Mouse (Mus musculus) E14TG2a.4 (cell line): ENCODE data around the gene Spic.

Source experiments
- H3K27me3 ChIP-seq: 2 replicates; pipeline ENCODE4 v1.6.1; 2014; ENCODE audit warnings: low read length, control low read depth; ENCODE audit not compliant: insufficient read depth
- H3K36me3 ChIP-seq: 2 replicates; pipeline ENCODE4 v1.6.1; 2014; ENCODE audit warnings: low read length, control low read depth; ENCODE audit not compliant: insufficient read depth
- H3K4me1 ChIP-seq: replicated peaks from 2 replicates; pipeline ENCODE4 v1.6.1; 2014; ENCODE audit warnings: low read depth, low read length, control low read depth
- H3K4me3 ChIP-seq: replicated peaks from 2 replicates; pipeline ENCODE4 v1.5.1; 2014; ENCODE audit warnings: mild to moderate bottlenecking, low read length
- H3K9me3 ChIP-seq: 2 replicates; pipeline ENCODE4 v1.6.1; 2014; ENCODE audit warnings: low read length, control low read depth
- CTCF ChIP-seq: conservative IDR thresholded peaks from 2 replicates; pipeline ENCODE4 v1.5.1; 2014; ENCODE audit warnings: low read length
- NANOG ChIP-seq: IDR thresholded peaks from 2 replicates; pipeline ENCODE4 v1.6.1; 2014; ENCODE audit warnings: borderline replicate concordance, low read length, mixed read lengths
- POU5F1 ChIP-seq: IDR thresholded peaks from 2 replicates; pipeline ENCODE4 v1.6.1; 2014; ENCODE audit warnings: low read length, borderline replicate concordance

The Spic gene

GRCm38 (mm10) chr10:88626176-88626575 is 58.6 kb downstream of the Spic start:
- Histone ChIP-seq H3K4me1 (peaks cover 32% of the 10 kb centered on the region), H3K27me3 (no peaks in the 10 kb centered on the region)
- 0 out of 2 replicates have a peak, but pooled peaks have one; percentile 23 for TF ChIP-seq POU5F1
- TF ChIP-seq NANOG: no peak
- TF ChIP-seq CTCF: no peak

More at GRCm38 (mm10) chr10:88626176-88626575, 58.6 kb downstream of the Spic start:
- Histone ChIP-seq H3K9me3 (peaks cover 21% of the 10 kb centered on the region), H3K4me3 (0 out of 2 replicates have a peak overlapping the region, but pooled peaks have one; percentile 7), H3K36me3 (peaks cover 3% of the 10 kb centered on the region; the same call in 1 of the 2 replicates)
